Mouse (Mus musculus) kidney, postnatal 14 days (tissue): Measurements from ENCODE around the gene Olfr1513.
"Not testable (repeated sequence)": the region's sequence is repeated elsewhere in the genome, so short reads cannot be mapped to it uniquely, and the experiment has no call there.

Source experiments
- DNase-seq: peaks from one replicate; pipeline ENCODE4 v3.0.0; 2022; ENCODE audit warnings: mixed read lengths

The Olfr1513 gene

GRCm38 (mm10) chr14:52306100-52306499 lies 50.1 kb downstream of the Olfr1513 start:
- DNase-seq = no peak

- peak; percentile 94 for DNase-seq
Observed at GRCm38 (mm10) chr14:52304644-52305271, 51.5 kb downstream of the Olfr1513 start, which contains the start of gene Mettl3. Mettl3 (minus strand) TSS chr14:52305128.

- not testable (repeated sequence) for DNase-seq
Observed at GRCm38 (mm10) chr14:52303517-52303916, 52.7 kb downstream of the Olfr1513 start.
